Mouse (Mus musculus): Measurements from ENCODE around the gene Rbm25.

DNA sequence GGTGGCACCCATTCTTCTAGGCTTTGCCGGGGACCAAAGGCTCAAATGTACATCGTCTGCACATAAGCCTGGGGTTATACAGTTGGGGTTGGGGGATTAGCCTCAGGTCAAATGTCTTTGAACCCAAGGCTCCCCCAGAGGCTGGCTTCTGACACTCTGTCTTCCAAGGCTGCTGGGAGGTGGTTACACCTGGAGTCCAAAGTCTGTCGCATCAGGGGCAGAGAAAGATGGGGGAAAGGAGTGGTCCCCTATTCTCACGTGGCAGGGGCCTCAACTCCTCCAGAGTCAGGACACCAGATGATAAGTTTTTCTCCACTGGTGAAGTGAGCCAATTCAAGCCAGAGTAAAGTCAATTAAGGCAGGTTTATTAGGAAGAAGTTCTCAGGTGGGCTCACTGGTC, 67.6 kb downstream of the Rbm25 start:
- TF ChIP-seq GATA1 (IDR thresholded peaks at IDR 0.05; ENCODE audit: low read length) = no peak
- TF ChIP-seq TAL1 (IDR thresholded peaks at IDR 0.05; ENCODE audit: low read length) = no peak

All from erythroblast, embryonic 14.5 days (primary cell).